Mouse (Mus musculus) heart, postnatal 36 days (tissue): ENCODE results near the gene Mamdc2. TPM values are rescaled to one million over a fixed set of nuclear protein-coding genes. Genes with fewer than 3 reads are reported as not detected.
"Not testable (repeated sequence)": the region's sequence is repeated elsewhere in the genome, so short reads cannot be mapped to it uniquely, and the experiment has no call there.

Source experiments
- DNase-seq, 2 experiments: peaks; one replicate each; pipeline ENCODE4 v3.0.0; 2021 to 2022
- intact Hi-C: fragments of 180-260 bp; cut with DNase I; formaldehyde crosslinking; loops from one replicate; pipeline ENCODE4 v1.15.1; 2025
- total RNA-seq, 2 experiments: library from RNA; stranded (reverse); gene quantifications; 2 replicates each; pipeline ENCODE4 v1.2.3; 2021

The Mamdc2 gene
- 1 to 10 TPM; 2.0 to 2.6 TPM for total RNA-seq

DNA sequence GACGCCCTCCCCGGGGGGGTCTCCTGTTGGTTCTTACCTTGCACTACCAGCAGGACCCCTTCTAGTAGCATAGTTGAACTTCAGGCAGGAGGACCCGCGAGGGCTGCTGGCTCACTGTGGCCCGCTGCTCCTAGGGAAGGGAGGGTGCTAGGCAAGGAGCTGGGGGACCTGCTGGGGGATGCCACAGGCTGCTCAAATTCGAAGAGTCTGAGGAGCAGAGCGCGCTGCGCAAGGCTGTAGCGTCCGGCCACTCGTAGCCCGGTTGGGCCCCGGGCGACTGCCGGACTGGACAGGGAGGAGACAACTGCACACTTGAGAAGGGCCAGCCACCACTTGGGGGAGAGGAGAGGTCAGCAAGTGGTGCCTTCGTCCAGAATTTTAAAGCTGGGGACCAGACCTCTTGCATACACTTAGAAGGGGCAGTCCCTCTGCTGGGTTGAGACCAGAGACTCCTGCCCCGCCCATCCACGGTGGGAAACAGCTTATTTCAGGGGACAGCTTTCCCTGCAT, at the start of gene Mamdc2:
Mamdc2 (minus strand) TSS at position 455 of the 510 bp plus-strand sequence.
- peak; percentile 23 to 39 for DNase-seq
- intact Hi-C loops: no loop called here

DNA sequence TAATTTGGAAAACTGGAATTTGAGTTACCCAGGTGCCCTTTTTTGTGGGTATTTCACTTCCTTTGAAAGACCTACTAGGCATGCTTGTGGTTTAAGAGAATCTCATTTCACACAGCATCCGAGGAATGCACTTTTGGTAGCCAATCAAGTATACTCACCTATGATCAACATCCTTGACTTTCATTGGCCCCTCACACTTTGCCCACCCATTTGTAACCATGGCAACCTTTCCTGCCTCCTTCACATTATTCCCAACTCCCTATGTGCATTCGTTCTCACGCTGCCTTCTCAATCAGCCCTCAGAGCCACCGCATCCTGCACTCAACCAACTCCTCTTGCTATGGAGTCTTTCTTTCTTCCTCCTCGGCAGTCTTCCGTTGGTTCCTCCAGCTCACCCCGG, 49.8 kb upstream of the Mamdc2 start:
- DNase-seq: no peak
- intact Hi-C loops: no loop called here

DNA sequence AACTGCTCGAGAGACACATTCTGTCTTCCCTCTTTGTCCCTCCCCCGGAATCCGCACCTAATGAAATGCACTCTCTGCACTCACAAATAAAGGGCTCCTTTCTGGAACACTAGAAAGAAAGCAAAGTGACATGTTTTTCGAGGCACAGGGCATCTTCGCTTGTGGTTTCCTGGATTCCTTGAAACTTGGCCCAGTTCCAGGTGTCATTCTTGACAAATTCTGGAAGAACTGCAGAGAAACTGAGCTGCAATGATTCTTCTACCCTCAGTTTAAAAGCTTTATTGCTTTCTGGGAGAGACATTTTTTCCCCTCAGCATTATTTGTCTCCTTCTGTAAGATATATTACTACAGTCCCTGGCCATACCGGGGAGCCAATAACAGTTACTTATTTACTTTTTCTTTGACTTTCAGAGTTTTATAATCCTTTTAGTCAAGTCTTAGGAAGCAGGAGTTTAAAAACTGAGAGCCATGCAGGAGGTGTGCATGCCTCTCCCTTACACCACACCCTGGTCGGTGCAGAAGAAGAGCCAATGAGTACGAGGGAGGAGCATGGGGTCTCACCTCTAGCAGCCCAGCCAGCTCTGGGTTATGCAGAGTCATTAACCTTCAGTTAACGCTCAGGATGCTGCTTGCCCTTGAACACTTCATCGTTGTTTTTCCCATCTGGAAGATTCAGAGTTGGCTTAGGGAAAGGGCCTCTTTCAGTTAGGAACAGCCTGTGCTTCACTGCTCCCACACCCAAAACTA, 49.1 kb upstream of the Mamdc2 start:
- DNase-seq: no peak

DNA sequence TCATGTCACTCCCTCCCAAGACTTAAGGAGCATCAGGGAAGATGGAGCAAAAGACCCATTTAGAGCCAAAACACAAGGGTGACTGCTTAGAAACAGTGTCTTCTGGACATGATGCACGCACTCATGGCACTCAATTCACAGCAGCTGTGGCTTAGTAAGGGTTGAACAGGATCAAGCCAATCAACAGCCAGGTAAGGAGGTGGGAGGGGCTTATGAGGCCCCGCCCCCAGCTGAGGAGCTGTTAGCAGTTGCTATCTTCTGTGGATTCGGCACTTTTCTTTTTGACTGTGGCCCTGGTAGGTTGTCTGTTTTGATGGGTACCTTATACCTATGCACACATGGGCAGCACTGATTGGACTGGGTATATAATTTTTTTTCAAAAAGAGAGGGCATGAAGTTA, 48.3 kb upstream of the Mamdc2 start:
- DNase-seq: no peak
- intact Hi-C loops: no loop called here

More for the DNA sequence above, 49.1 kb upstream of the Mamdc2 start:
- intact Hi-C loops: no loop called here

DNA sequence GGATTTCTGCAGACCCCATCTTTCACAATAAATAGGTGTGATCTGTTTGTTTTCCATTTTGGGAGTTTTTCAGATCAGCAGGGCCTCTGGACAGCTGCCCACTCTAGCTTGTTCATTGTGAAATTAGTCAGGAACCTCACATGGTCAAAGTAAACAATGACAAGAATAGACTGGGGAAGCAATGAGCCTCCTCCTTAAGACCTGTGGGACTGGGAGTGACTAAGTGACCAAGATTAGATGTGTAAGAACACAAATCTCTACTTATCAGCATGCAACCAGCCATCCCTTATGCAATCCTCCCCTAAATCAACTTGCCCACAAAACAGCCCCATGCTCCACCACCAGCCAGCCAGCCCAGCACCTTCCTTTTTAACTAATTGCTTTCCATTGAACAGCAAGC, 44.4 kb upstream of the Mamdc2 start:
- intact Hi-C loops: no loop called here
- DNase-seq: no peak

DNA sequence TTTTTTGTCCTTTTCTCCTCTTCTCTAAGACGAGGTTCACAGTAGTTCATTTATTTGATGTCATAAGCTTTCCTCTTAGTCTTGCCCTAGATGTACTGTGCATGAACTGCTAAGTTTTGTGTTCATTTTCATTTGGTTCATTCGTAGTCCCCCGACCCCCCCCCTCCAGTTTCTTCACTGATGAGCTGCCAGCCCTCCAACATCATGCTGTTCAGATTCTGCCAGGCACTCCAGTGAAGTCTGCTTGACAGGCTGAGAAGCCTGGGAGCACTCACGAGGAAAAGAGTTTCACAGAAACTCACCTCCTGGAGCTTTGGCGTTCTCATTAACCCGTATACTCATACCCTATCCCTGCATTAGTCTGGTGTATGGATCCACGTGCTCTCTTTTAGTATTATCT, 42.5 kb upstream of the Mamdc2 start:
- DNase-seq, intact Hi-C loops: not testable (repeated sequence)

DNA sequence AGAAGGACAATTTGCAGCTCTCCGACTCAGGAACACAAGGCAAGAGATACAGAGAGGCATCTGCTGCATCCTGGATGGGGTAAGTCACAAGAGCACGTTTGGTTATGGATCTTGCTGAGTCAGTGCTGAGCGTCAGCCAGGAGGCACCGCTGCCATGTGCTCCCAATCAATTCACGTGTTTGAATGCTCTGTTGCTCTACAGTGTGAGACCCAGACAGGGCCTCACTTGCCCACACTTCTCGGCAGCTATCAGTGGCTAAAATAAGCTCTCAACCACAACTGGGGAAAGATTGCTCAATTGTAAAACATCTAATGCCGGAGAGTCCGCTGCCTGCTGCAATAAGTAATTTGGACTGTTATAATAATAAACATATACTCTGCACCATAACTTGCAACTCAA, 41.5 kb upstream of the Mamdc2 start:
- intact Hi-C loops: no loop called here
- DNase-seq: peak; percentile 8 to 33

DNA sequence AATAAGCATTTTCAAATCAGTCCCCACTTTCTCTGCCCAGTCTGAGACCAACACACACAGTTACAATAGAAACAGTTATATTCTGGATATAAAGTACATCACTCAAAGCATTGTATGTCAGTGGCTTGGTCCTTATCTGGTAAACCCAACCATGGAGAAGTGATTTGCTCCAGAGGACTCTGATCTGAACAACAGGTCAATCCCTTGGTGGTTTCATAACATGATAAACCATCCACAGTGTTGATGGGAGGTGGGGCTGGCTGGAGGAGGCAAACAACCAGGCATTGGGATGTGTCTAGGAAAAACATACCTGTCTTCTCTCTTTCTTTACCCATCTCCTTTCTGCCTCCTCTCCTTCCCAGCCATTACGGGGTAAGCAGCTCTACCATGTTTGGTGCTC, 39.2 kb upstream of the Mamdc2 start:
- DNase-seq: no peak
- intact Hi-C loops: no loop called here

DNA sequence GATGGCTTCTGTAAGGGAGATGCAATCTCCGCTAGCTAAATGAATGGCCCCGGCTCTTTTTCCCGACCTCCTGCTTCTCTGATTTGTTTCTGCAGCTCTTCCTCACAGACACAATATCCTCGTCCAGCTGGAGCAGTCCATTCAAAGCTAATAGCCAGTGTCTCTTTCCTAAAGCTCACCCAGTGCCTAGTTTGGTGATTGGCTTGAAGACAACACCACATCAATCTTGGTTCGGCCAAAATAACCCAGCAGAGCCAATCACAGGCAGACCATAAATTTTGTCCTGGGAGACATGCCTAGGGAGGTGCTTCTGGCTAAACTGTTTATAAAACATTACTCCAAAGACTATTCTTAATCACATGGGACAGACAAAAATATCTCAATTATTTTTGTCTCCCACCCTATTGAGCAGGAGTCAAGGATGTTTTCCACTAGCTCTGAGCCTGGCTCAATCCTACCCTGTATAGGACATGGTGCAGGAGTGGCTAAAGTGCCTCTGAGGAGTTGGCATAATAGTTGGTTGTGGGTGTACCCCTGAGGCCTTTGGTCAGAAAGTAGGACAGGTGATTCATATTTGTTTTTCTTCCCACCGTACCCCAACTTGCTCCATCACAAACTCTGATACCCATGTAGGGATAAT, 38.5 kb upstream of the Mamdc2 start:
- no peak for DNase-seq
- intact Hi-C loops: no loop called here

DNA sequence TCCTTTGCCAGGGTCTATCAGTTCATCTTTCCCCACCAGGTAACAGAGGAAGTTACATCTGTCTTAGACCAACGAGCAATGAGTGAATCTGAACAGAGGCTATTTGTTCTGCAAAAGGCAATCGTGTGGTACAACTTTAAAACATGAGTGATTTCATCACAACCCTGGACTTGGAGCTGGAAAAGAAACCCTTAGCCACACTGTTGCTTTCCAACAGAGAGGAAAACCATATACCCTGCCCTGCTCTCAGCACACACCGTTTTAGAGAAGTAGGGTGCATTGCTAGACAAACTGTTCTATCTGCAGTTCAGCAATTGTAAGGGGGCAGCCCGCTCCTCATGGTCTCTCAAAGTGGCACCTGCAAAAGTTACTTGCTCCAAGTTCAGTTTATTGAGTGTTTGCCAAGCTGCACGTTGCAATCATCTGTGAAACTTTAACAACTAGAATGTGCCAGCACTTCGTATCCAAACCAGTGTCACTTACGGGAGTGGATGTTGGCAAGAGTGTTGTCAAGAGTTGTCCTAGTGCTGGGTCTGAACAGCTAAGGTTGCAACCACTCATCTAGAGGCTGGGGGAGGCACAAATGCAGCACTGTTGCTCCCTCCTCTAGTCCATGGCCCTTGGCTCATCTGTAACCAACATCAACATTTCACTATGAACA, 37.8 kb upstream of the Mamdc2 start:
- intact Hi-C loops: no loop called here
- DNase-seq: no peak

DNA sequence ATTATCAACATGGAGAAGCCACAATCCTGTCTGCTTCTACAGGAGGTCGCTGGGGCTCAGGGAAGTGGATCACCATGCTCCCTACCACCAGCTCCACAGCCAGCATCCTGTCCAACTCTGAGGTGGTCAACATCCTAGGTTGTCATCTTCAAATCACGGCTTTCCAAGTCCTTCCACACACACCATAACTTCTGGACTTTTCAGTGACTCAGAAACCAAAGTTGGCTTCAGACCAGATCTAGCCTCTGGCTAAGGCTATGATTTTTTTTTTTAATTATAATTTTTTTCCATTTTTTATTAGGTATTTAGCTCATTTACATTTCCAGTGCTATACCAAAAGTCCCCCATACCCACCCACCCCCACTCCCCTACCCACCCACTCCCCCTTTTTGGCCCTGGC, 34.3 kb upstream of the Mamdc2 start:
- DNase-seq, intact Hi-C loops: not testable (repeated sequence)

DNA sequence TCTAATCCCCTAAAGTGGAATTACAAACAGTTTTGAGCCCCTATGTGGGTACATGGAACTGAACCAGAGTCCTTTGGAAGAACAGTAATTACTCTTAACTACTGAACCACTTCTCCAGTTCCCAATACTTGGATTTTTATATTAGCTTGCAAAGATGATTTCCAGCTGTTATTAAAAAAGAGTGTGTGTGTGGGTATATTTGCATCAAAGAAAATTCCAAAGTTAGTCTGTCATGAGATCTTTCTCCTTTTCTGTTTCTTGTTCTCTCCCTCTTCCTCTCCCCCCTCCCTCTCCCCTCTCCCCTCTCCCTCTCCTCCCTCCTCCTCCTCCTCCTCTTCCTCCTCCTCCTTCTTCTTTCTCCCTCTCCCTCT, 31.3 kb upstream of the Mamdc2 start:
- intact Hi-C loops: loop anchor here (1.0 kb wide), 2 partner anchors 44 to 483 kb away; no protein-coding TSS in a partner anchor
- DNase-seq: no peak

DNA sequence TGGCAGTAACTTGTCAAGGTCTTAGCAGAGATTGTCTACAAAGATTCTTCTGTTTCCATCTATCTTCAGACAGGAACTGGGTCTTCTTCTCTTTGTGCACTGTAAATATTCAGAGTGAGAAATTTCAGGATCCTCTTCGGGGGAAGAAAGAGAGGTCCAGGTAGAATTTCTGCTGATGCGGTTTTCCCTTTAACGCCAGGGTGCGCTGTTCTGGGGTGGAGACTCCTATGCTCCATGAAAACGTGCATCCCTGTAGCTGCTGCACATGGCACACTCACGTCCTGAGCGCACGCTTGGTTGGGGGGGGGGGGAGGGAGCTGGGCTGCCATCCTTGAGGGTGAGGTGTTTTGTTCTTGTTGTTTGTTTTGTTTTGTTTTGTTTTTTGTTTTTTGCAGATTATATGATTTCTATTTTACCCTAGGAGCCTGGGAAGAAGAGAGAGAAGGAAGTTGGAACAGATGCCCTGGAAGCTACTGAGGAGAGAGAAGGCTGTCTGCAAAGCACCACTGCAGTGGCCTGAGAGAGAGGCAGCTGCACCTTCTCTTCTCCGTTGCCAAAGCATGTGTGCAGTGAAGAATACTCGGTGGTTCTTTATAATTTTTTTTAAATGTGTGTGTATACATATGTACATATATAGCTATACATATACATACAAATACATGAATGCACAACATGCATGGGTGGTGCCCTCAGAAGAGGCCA, 30.8 kb upstream of the Mamdc2 start:
- intact Hi-C loops: loop anchor here (1.0 kb wide), 2 partner anchors 44 to 483 kb away; no protein-coding TSS in a partner anchor
- peak; percentile 31 to 50 for DNase-seq

DNA sequence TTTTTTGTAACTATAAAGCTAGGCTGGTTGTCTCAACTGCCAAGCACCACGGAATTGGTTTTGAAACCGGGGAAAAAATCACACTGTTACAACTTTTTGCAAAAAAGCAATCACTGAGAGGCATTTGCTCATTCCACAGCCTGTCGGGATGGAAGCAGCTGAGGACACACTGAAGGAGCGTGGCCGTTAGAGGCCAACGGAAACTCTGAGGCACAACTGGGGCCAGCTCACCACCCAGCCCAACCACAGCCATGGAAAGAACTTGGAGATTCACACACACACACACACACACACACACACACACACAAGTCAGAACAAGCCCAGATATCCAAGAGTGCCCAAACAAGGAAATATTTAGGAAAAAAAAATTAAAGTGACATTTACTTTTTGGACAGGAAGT, 29.6 kb upstream of the Mamdc2 start:
- peak in 1 of 2 experiments; percentile 12 for DNase-seq
- intact Hi-C loops: no loop called here

DNA sequence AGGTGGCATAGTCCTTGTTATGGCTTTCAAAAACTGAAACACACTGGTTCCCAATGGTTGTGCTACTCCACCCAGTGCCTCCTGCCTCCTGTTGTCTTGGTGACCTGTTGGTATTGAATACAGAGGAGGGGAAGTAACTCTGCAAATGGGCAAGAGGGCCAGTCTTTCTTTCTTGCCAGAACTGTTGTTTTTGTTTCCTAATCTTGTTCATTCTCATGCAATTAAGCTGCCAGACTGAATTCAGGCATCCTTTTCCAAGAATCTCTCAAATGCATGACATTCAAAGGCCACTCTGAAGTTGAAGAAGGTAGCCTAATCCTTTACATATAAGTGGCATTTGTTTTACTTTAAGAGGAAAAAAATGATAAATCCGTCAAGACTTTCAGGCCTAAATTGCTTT, 19.6 kb upstream of the Mamdc2 start:
- no peak for DNase-seq
- intact Hi-C loops: no loop called here

DNA sequence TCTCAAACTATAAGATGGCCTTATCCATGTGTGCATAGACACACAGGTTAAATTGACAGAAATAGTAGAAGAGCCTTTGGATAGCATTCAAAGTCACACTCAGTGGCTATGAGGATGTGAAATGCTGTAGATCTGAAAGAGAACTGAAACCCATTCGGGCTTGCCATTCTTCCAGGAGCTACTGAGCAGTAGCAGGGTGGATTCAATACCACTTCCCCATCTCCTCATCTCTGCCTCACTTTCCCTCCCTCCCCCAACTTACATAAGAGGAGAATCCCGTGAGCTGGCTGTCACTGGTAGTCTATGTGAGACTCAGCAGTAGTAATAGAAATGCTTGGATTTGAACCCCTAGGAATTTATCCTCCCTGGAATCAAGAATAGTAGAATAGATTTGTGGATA, 18.8 kb upstream of the Mamdc2 start:
- intact Hi-C loops: no loop called here

DNA sequence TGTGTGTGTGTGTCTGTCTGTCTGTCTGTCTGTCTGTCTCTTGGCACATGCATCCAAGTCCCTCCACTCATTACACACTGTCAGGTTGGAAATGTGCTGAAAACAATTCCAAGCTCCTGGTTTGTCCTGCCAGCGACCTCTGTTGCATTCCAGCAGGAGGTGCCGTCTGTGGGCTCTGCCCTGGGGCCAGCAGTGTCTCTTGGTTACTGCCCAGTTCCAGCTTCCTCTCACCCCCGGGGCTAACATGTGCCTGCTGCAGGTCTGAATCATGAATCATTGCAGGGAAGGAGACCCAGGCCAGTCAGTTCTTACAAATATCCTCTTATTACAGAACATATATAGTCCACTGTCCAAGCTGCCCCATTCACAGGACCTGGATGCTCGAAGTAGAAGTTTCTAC, 9.2 kb upstream of the Mamdc2 start:
- intact Hi-C loops: no loop called here
- DNase-seq: no peak

More for the DNA sequence above, 18.8 kb upstream of the Mamdc2 start:
- DNase-seq: no peak

DNA sequence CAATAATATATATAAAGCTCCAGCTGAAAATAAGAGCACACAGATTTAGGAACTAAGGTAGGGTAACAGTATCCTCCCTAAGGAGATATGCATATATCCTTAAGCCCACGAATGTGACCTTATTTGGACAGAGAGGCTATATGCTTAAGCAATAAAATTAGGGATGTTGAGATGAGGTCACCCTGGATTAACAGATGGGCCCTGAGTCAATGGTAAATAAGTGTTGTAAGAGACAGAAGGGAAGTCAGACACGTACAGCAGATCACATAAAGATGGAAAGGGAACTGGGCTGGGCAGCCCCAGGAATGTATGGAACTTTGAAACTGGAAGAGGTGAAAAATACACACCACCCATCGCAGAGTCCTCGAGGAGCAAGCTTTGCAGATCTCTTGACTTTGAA, 3.1 kb upstream of the Mamdc2 start:
- intact Hi-C loops: no loop called here

DNA sequence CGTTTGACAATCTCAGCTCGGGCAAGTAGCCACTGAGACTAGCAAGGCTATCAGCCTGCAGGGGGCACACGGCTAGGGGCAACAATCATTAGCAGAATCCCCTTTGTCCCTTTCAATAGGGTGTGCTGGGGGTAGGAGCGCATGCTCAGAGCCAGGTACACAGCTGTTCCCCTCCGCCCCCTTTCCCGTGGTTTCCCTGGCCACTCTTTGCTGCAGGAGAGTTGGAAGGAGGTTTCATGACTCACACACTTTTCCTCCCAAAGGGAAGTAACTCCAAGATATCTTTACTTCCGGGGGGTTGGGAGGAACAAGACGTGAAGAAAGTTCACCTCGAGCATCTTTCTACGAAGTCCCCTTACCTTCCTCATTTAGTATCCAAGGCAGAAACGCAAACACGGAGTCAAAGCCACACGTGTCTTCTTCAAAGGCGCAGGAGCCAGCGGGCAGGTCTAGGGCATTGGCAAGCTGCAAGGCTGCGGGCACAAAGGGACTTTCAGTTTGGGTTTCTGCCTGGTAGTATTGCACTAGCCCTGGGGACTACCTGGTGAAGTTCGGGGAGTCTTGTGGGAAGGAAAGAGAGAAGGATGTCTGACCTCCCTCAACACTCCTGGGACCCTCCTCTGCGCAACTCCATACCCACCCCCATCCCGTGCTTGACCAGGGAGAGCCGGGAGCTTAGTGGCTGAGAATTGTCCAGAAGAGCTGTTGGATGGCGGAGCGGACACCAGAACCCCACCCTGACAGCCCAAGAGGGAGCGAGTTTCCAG, 838 bp downstream of the Mamdc2 start:
- intact Hi-C loops: no loop called here
- peak; percentile 31 to 39 for DNase-seq

More for the DNA sequence above, 3.1 kb upstream of the Mamdc2 start:
- no peak for DNase-seq
